Mouse (Mus musculus) inflammation-experienced regulatory T-cells, adult 16 weeks (primary cell): ENCODE data around the gene Thpo. TPM values are rescaled to one million over a fixed set of nuclear protein-coding genes. Genes with fewer than 3 reads are reported as not detected.

Source experiments
- polyA plus RNA-seq: library from polyadenylated mRNA; unstranded; fragments of 100-300 nt; shearing (Covaris generic); gene quantifications from one replicate; pipeline ENCODE4 v1.2.1, GENCODE M21; 2017

Gene Thpo
- not detected for polyA plus RNA-seq

GRCm38 (mm10) chr16:20733731-20734730 lies at the start of gene Thpo:
Gene Thpo (minus strand): TSS chr16:20734511.

GRCm38 (mm10) chr16:20732925-20733730 lies 1.2 kb downstream of the Thpo start, which contains the start of gene Chrd:
Gene Chrd (plus strand): TSS chr16:20733127.

GRCm38 (mm10) chr16:20717181-20717977 lies 16.9 kb downstream of the Thpo start, which contains the start of the genes Polr2h and Clcn2:
Gene Polr2h (plus strand): TSS chr16:20717665.
Gene Clcn2 (minus strand): TSS chr16:20717746.

GRCm38 (mm10) chr16:20693111-20693701 lies 41.1 kb downstream of the Thpo start, which contains the start of gene Fam131a:
Gene Fam131a (plus strand): TSS chr16:20693241.

Other genes starting within 250 kb of the Thpo start
- gene Eif2b5, start 235.7 kb downstream of the Thpo start, polyA plus RNA-seq, result 21.3 TPM
- gene Dvl3, start 217.5 kb downstream of the Thpo start, polyA plus RNA-seq, result 5.8 TPM
- gene Ap2m1, start 199.0 kb downstream of the Thpo start, polyA plus RNA-seq, result 486 TPM
- gene Abcf3, start 185.9 kb downstream of the Thpo start, polyA plus RNA-seq, result 122 TPM
- gene Vwa5b2, start 145.0 kb downstream of the Thpo start, polyA plus RNA-seq, result 0.30 TPM
- gene Eef1akmt4, start 122.9 kb downstream of the Thpo start, polyA plus RNA-seq, result 16.9 TPM
- gene Gm49333, start 122.9 kb downstream of the Thpo start, polyA plus RNA-seq, result not detected
- gene Alg3, start 122.8 kb downstream of the Thpo start, polyA plus RNA-seq, result 44.0 TPM
- gene Camk2n2, start 113.2 kb downstream of the Thpo start, polyA plus RNA-seq, result not detected
- not detected for gene Ece2, start 104.7 kb downstream of the Thpo start, polyA plus RNA-seq
- 308 TPM for gene Psmd2, start 82.9 kb downstream of the Thpo start, polyA plus RNA-seq
- 165 TPM for gene Eif4g1, start 66.2 kb downstream of the Thpo start, polyA plus RNA-seq
- gene Fam131a, start 41.3 kb downstream of the Thpo start, polyA plus RNA-seq, result 1.2 TPM
- gene Polr2h, start 16.8 kb downstream of the Thpo start, polyA plus RNA-seq, result 64.9 TPM
- gene Clcn2, start 16.8 kb downstream of the Thpo start, polyA plus RNA-seq, result 0.88 TPM
- gene Chrd, start 1.4 kb downstream of the Thpo start, polyA plus RNA-seq, result not detected